Mouse (Mus musculus): ENCODE results near the gene Cacna1d. TPM values are rescaled to one million over a fixed set of nuclear protein-coding genes. Genes with fewer than 3 reads are reported as not detected.

Gene Cacna1d
- total and polyA plus RNA-seq, 3 experiments = 0.04 to 0.66 (median 0.08) TPM

- DNase-seq (ENCODE audit: extremely low read depth) = no peak
- Histone ChIP-seq H3K9ac (ENCODE audit: insufficient read depth, low read depth) (no peak overlapping the region), H3K79me2 (replicated peaks; ENCODE audit: control insufficient read depth, extremely low read depth, insufficient read depth, poor library complexity, severe bottlenecking) (no peaks in the 10 kb centered on the region), H3K4me2 (ENCODE audit: insufficient read depth, low read depth, poor library complexity, severe bottlenecking) (no peak overlapping the region), H3K36me3 (replicated peaks in 1 of 2; ENCODE audit: control insufficient read depth in 1 of 2, insufficient read depth in 1 of 2, low read length in 1 of 2) (peaks cover 58 to 83% of the 10 kb centered on the region in 2 experiments), H3K27ac (ENCODE audit: insufficient read depth, low read depth) (no peak overlapping the region), H3K27me3 (replicated peaks) (no peaks in the 10 kb centered on the region), H3K4me3 (replicated peaks in 1 of 3; ENCODE audit: low read depth in 2 of 3, low read length in 2 of 3, poor library complexity in 1 of 3) (no peak overlapping the region), H3K9me3 (replicated peaks; ENCODE audit: low read length) (no peaks in the 10 kb centered on the region), H3K4me1 (ENCODE audit: control insufficient read depth in 1 of 2, insufficient read depth in 2 of 2) (peaks cover 10 to 24% of the 10 kb centered on the region in 2 experiments)
- no peak for TF ChIP-seq MYC (IDR thresholded peaks at IDR 0.05; ENCODE audit: low read depth, low read length)
- TF ChIP-seq ZC3H11A (IDR thresholded peaks at IDR 0.05; ENCODE audit: low read depth, low read length) = no peak
- TF ChIP-seq TBP (conservative IDR thresholded peaks at IDR 0.05; ENCODE audit: low read depth, low read length) = no peak
- no peak for TF ChIP-seq MAZ (IDR thresholded peaks at IDR 0.05; ENCODE audit: low read depth, low read length)
- no peak for TF ChIP-seq ELF1 (IDR thresholded peaks at IDR 0.05; ENCODE audit: low read depth, low read length)
- no peak for TF ChIP-seq CTCF (conservative IDR thresholded peaks at IDR 0.05 in 1 of 2, IDR thresholded peaks at IDR 0.05 in 1 of 2; ENCODE audit: low read depth in 2 of 2, low read length in 2 of 2)
- TF ChIP-seq TCF12 (IDR thresholded peaks at IDR 0.05; ENCODE audit: low read depth, low read length) = no peak
- no peak for TF ChIP-seq JUND (conservative IDR thresholded peaks at IDR 0.05; ENCODE audit: low read depth, low read length)
- TF ChIP-seq RCOR1 (conservative IDR thresholded peaks at IDR 0.05; ENCODE audit: low read depth, low read length) = no peak
- dilution Hi-C loops (cut with MboI; ENCODE audit: extremely low pct_ligation_motif_present, extremely low pct_unique_long_range_greater_than_20kb, low sequenced_read_pairs) (no loop called here), in situ Hi-C loops (cut with MboI; ENCODE audit: low pct_ligation_motif_present, low pct_unique_long_range_greater_than_20kb, low sequenced_read_pairs) (no loop called here)
Measured at GRCm38 (mm10) chr14:29994976-29995375, 496.3 kb downstream of the Cacna1d start.

Other genes starting within 250 kb of the Cacna1d start
- 20.1 TPM in 2 replicates for gene Dcp1a, start 11.9 kb downstream of the Cacna1d start, total RNA-seq (2012; rRNA removed)
- 18.3 TPM in 2 replicates for gene Dcp1a, start 11.9 kb downstream of the Cacna1d start, total RNA-seq (2014; rRNA removed)
- gene Dcp1a, start 11.9 kb downstream of the Cacna1d start, polyA plus RNA-seq (2012; ENCODE audit: insufficient read length, low read depth) = 25.4 and 26.9 TPM in 2 replicates
- 432 and 450 TPM in 2 replicates for gene Tkt, start 56.9 kb upstream of the Cacna1d start, total RNA-seq (2012; rRNA removed)
- 420 and 456 TPM in 2 replicates for gene Tkt, start 56.9 kb upstream of the Cacna1d start, total RNA-seq (2014; rRNA removed)
- 735 and 837 TPM in 2 replicates for gene Tkt, start 56.9 kb upstream of the Cacna1d start, polyA plus RNA-seq (2012; ENCODE audit: insufficient read length, low read depth)
- 109 and 110 TPM in 2 replicates for gene Prkcd, start 134.8 kb upstream of the Cacna1d start, total RNA-seq (2012; rRNA removed)
- 119 and 122 TPM in 2 replicates for gene Prkcd, start 134.8 kb upstream of the Cacna1d start, total RNA-seq (2014; rRNA removed)
- 186 and 189 TPM in 2 replicates for gene Prkcd, start 134.8 kb upstream of the Cacna1d start, polyA plus RNA-seq (2012; ENCODE audit: insufficient read length, low read depth)
- 12.0 and 13.5 TPM in 2 replicates for gene Rft1, start 162.9 kb upstream of the Cacna1d start, total RNA-seq (2012; rRNA removed)
- 25.8 and 26.0 TPM in 2 replicates for gene Rft1, start 162.9 kb upstream of the Cacna1d start, total RNA-seq (2014; rRNA removed)
- 15.3 and 17.7 TPM in 2 replicates for gene Rft1, start 162.9 kb upstream of the Cacna1d start, polyA plus RNA-seq (2012; ENCODE audit: insufficient read length, low read depth)
- gene Sfmbt1, start 223.4 kb upstream of the Cacna1d start, total RNA-seq (2012; rRNA removed) = 5.1 and 5.8 TPM in 2 replicates
- gene Sfmbt1, start 223.4 kb upstream of the Cacna1d start, total RNA-seq (2014; rRNA removed) = 2.0 and 2.4 TPM in 2 replicates
- 5.6 and 6.0 TPM in 2 replicates for gene Sfmbt1, start 223.4 kb upstream of the Cacna1d start, polyA plus RNA-seq (2012; ENCODE audit: insufficient read length, low read depth)

All from CH12.LX (cell line).